Mouse (Mus musculus) retina, postnatal 7 days (tissue): ENCODE data around the gene Crebrf.

Source experiments
- DNase-seq: peaks from one replicate; pipeline ENCODE4 v3.0.0-alpha.2; 2012; ENCODE audit warnings: low read depth, low spot score

Crebrf gene

GRCm38 (mm10) chr17:26826131-26826530, 110.7 kb downstream of the Crebrf start:
- no peak for DNase-seq
